Mouse (Mus musculus) spleen, adult 2 months (tissue): ENCODE results near the gene Nqo2.

Source experiments
- CTCF ChIP-seq: fragments of 200-500 bp; IDR thresholded peaks from 2 replicates; pipeline ENCODE4 v1.5.1; 2011; ENCODE audit warnings: mild to moderate bottlenecking, inconsistent platforms; ENCODE audit not compliant: insufficient read depth, insufficient read length, insufficient replicate concordance; ENCODE audit errors: extremely low read depth
- POLR2A ChIP-seq: fragments of 200-500 bp; IDR thresholded peaks from 2 replicates; pipeline ENCODE4 v1.6.1; 2011; ENCODE audit warnings: low read depth, low read length, inconsistent platforms

GRCm38 (mm10) chr13:33952075-33952449, 12.4 kb upstream of the Nqo2 start:
- TF ChIP-seq POLR2A (no peak), CTCF (no peak)
